Comparison of ENCODE assay signal across 10 mouse cellular contexts in the genomic region with DNA sequence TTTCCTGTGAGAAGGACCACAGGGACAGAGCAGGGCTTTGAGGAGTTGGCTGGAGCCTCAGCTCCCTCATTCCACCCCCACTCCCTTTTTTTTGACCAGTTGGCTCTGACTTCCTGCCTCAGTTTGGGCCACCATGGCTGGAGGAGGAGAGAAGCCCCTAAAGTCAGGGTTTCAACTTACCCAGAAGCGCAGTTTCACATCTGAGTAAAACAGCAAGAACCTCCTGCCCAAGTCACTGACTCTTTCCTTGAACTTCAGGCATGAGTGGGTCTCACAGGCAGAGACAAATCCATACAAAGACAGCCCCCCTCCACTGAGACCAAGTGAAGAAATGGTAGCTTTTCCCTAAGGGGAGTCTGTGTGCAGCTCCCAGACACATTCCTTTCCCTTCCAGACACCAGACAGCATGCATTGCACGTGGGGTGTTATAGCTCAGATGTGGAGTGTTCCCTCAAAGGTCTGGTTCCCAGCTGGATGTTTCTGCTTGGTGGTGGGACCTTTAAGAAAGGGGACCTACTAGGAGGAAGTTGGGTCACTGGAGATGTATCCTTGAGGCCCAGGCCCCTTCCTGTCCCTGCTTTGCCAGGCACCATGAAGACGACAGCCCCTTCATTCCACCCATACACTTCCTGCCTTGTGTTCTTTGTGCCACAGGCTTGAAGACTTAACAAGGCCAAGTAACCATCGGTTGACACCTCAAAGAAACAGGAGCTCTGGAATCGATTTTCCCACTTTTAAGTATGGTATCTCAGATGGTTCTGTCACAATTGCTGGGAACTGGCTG. TPM values are rescaled to one million over a fixed set of nuclear protein-coding genes. Genes with fewer than 3 reads are reported as not detected.
DNase-seq lines count a peak whose midpoint lies in the region; ATAC-seq and TF ChIP-seq lines count a peak whose summit lies in the region.
"Had no signal": no experiment of that assay in that cellular context is flagged by ENCODE, and none has a peak within 500 bp of the region (broad histone marks: within the 10 kb centered on the region; RNA-seq: fewer than 3 reads in every experiment).

No protein-coding gene starts in this region.

- H3K9me3 ChIP-seq in heart, embryonic 10.5 days = no peaks in the 10 kb centered on the region
- H3K9me3 ChIP-seq in heart, embryonic 12.5 days (replicated peaks) = no peaks in the 10 kb centered on the region
- H3K9me3 ChIP-seq in limb, embryonic 13.5 days = no peaks in the 10 kb centered on the region

- TF ChIP-seq CTCF in kidney, adult 2 months (conservative IDR thresholded peaks at IDR 0.05; ENCODE audit: insufficient read depth, insufficient read length, low read depth, low read length) = no peak

- H3K27ac ChIP-seq in heart, embryonic 10.5 days = peak overlapping the region; percentile 16; the same call in 1 of the 2 replicates
- H3K27ac ChIP-seq in heart, embryonic 12.5 days (ENCODE audit: poor library complexity, severe bottlenecking) = no peak overlapping the region
- peak overlapping the region; percentile 67; the same call in 1 of the 2 replicates for H3K27ac ChIP-seq in limb, embryonic 13.5 days
- no peak overlapping the region for H3K27ac ChIP-seq in kidney, adult 2 months (ENCODE audit: insufficient read depth, low read depth, low read length)

- no peak for TF ChIP-seq POLR2A in kidney, adult 2 months (IDR thresholded peaks at IDR 0.05; ENCODE audit: low read depth, low read length)

- WGBS in heart, embryonic 10.5 days = 66% methylated on average over 5 of the region's 5 CpGs
- WGBS in heart, embryonic 12.5 days = 66% methylated on average over 5 of the region's 5 CpGs
- WGBS in limb, embryonic 13.5 days = 64% methylated on average over 5 of the region's 5 CpGs
- 74% methylated on average over 5 of the region's 5 CpGs for WGBS in kidney, adult 2 months

- H3K9ac ChIP-seq in heart, embryonic 12.5 days = no peak overlapping the region
- no peak overlapping the region for H3K9ac ChIP-seq in limb, embryonic 13.5 days

- DNase-seq in heart, embryonic 10.5 days (ENCODE audit: low spot score) = no peak
- peak; percentile 3 for DNase-seq in 3T3-L1 (ENCODE audit: low read depth, low spot score)
- peak; percentile 46 for DNase-seq in fibroblast of lung, adult 2 months (ENCODE audit: low read depth)
- no peak for DNase-seq in kidney, adult 2 months
- no peak for DNase-seq in gastrocnemius, adult 8-10 months (ENCODE audit: low spot score in 2 of 2)

- ATAC-seq in heart, embryonic 12.5 days (ENCODE audit: insufficient number of reproducible peaks, low FRiP score) = no peak
- no peak for ATAC-seq in limb, embryonic 13.5 days (ENCODE audit: low FRiP score, low read depth)
- no peak for ATAC-seq in erythroblast, adult 5-6 weeks (replicated peaks; ENCODE audit: low FRiP score, poor library complexity, severe bottlenecking)

- no peak overlapping the region for H3K4me2 ChIP-seq in heart, embryonic 12.5 days
- no peak overlapping the region for H3K4me2 ChIP-seq in limb, embryonic 13.5 days (replicated peaks)

- H3K4me1 ChIP-seq in heart, embryonic 10.5 days = 0 out of 2 replicates have a peak, but pooled peaks cover 9% of the 10 kb centered on the region
- H3K4me1 ChIP-seq in heart, embryonic 12.5 days (replicated peaks) = peaks cover 12% of the 10 kb centered on the region
- peaks cover 12% of the 10 kb centered on the region for H3K4me1 ChIP-seq in limb, embryonic 13.5 days
- no peaks in the 10 kb centered on the region for H3K4me1 ChIP-seq in kidney, adult 2 months (ENCODE audit: control insufficient read depth, insufficient read depth, low read length)

- H3K27me3 ChIP-seq in heart, embryonic 10.5 days (ENCODE audit: insufficient read depth, poor library complexity, severe bottlenecking) = no peaks in the 10 kb centered on the region
- no peaks in the 10 kb centered on the region for H3K27me3 ChIP-seq in heart, embryonic 12.5 days (replicated peaks)
- H3K27me3 ChIP-seq in limb, embryonic 13.5 days = no peaks in the 10 kb centered on the region
- H3K27me3 ChIP-seq in kidney, adult 2 months (replicated peaks; ENCODE audit: control insufficient read depth, insufficient read depth, low read length) = no peaks in the 10 kb centered on the region

- no peak overlapping the region for H3K4me3 ChIP-seq in heart, embryonic 10.5 days
- no peak overlapping the region for H3K4me3 ChIP-seq in heart, embryonic 12.5 days
- H3K4me3 ChIP-seq in limb, embryonic 13.5 days = no peak overlapping the region
- no peak overlapping the region for H3K4me3 ChIP-seq in kidney, adult 2 months (ENCODE audit: insufficient read depth, low read depth, low read length)

- H3K36me3 ChIP-seq in heart, embryonic 10.5 days = no peaks in the 10 kb centered on the region
- H3K36me3 ChIP-seq in heart, embryonic 12.5 days = no peaks in the 10 kb centered on the region
- no peaks in the 10 kb centered on the region for H3K36me3 ChIP-seq in limb, embryonic 13.5 days
- no peaks in the 10 kb centered on the region for H3K36me3 ChIP-seq in kidney, adult 2 months (ENCODE audit: control insufficient read depth, insufficient read depth, low read length)

RNA-seq across cellular contexts. Expression of a gene that starts 27.1 kb away (rescaled TPM):
- polyA plus RNA-seq in heart, embryonic 10.5 days (2016; fragmentation: Nextera tagmentation; extraction: Ambion mirVana) = 17.3 and 18.3 TPM in 2 replicates
- polyA plus RNA-seq in heart, embryonic 12.5 days (2016; fragmentation: Nextera tagmentation; extraction: Ambion mirVana) = 16.7 and 17.4 TPM in 2 replicates
- 20.1 and 20.9 TPM in 2 replicates for polyA plus RNA-seq in limb, embryonic 13.5 days (2015; fragmentation: Nextera tagmentation; extraction: Ambion mirVana)
- total RNA-seq in erythroblast, adult 5-6 weeks (2015; ENCODE audit: low replicate concordance) = 29.4 and 32.6 TPM in 2 replicates
- 16.7 and 36.9 TPM in 2 replicates for total RNA-seq in erythroblast, adult 5-6 weeks (2017; ENCODE audit: low replicate concordance)
- polyA plus RNA-seq in kidney, adult 2 months (2012; rRNA removed) = 30.6 and 31.2 TPM in 2 replicates
- total RNA-seq in gastrocnemius, adult 8-10 months (2022) = 10 to 100 TPM; 35.8 to 65.5 (median 41.6) TPM

RNA-seq across cellular contexts. Expression of a gene that starts 49.2 kb away (rescaled TPM):
- 0.18 TPM in 1 of 2 replicates, not detected in the other for polyA plus RNA-seq in heart, embryonic 10.5 days (2016; fragmentation: Nextera tagmentation; extraction: Ambion mirVana)
- polyA plus RNA-seq in heart, embryonic 12.5 days (2016; fragmentation: Nextera tagmentation; extraction: Ambion mirVana) = not detected in 2 replicates
- polyA plus RNA-seq in limb, embryonic 13.5 days (2015; fragmentation: Nextera tagmentation; extraction: Ambion mirVana) = 0.14 TPM in 1 of 2 replicates, not detected in the other
- total RNA-seq in erythroblast, adult 5-6 weeks (2015; ENCODE audit: low replicate concordance) = not detected in 2 replicates
- not detected in 2 replicates for total RNA-seq in erythroblast, adult 5-6 weeks (2017; ENCODE audit: low replicate concordance)
- not detected in 2 replicates for polyA plus RNA-seq in kidney, adult 2 months (2012; rRNA removed)
- total RNA-seq in gastrocnemius, adult 8-10 months (2022) = not detected
- polyA plus RNA-seq: liver, adult 2 months; neural tube, embryonic 11.5 days had no signal

Comparison
In these comparisons a context has a peak if more than half of its experiments do, and no peak if none do; other contexts are left out.
1. H3K27ac ChIP-seq: peak in heart, embryonic 10.5 days (single experiment) and limb, embryonic 13.5 days (single experiment); none in heart, embryonic 12.5 days (single experiment) and kidney, adult 2 months (single experiment).
2. DNase-seq: peak in 3T3-L1 (single experiment) and fibroblast of lung, adult 2 months (single experiment); none in heart, embryonic 10.5 days (single experiment), kidney, adult 2 months (single experiment) and gastrocnemius, adult 8-10 months (0 of 2).